ENCODE assay signal across 18 mouse cellular contexts in the genomic region with DNA sequence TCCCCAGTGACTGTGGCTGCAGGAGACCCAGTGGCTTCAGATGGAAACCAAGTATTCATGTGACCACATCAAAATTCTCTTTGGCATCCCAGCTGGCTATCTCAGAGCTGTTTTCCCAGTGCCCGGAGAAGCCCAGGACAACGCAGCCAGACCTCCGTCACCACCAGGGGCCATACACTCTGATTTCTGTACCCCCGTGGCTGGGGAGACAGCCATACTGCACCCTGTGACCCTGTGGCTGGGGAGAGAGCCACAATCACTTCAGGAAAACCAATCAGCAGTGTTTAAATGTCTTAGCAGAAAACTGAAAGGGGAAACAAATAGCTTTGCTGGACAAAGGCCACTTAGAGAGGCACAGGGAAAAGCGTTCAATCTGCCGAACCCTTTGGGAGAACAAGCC.
DNase-seq lines count a peak whose midpoint lies in the region; ATAC-seq lines count a peak whose summit lies in the region.
"Had no signal": no experiment of that assay in that cellular context is flagged by ENCODE, and none has a peak within 500 bp of the region (broad histone marks: within the 10 kb centered on the region; RNA-seq: fewer than 3 reads in every experiment).

No protein-coding gene starts in this region.

- no peaks in the 10 kb centered on the region for H3K9me3 ChIP-seq in heart, embryonic 12.5 days (replicated peaks)
- no peaks in the 10 kb centered on the region for H3K9me3 ChIP-seq in hindbrain, embryonic 13.5 days
- no peaks in the 10 kb centered on the region for H3K9me3 ChIP-seq in hindbrain, embryonic 14.5 days (ENCODE audit: control insufficient read depth, low read length)
- H3K9me3 ChIP-seq: heart, embryonic 13.5 days; neural tube, embryonic 12.5 days had no signal

- DNase-seq in embryo, embryonic 10.5 days (ENCODE audit: low spot score): peak; percentile 22
- no peak for DNase-seq in embryo, embryonic 10 days (ENCODE audit: low spot score)
- DNase-seq in heart, adult 18-20 months: peak; percentile 22 to 43
- no peak for DNase-seq in hindbrain, embryonic 14.5 days (ENCODE audit: low spot score)
- peak; percentile 10 for DNase-seq in Muller cell, postnatal 12 days (ENCODE audit: inconsistent ontology term)
- DNase-seq in kidney, postnatal 25 days: no peak
- DNase-seq: adrenal gland, postnatal 14 days; cerebellum, adult 2 months; heart, postnatal 4 days; kidney, adult 9 months; kidney, postnatal 14 days; lung, postnatal 4 days had no signal

- no peak overlapping the region for H3K4me3 ChIP-seq in heart, embryonic 12.5 days
- H3K4me3 ChIP-seq in hindbrain, embryonic 13.5 days: no peak overlapping the region
- no peak overlapping the region for H3K4me3 ChIP-seq in hindbrain, embryonic 14.5 days (replicated peaks; ENCODE audit: low read length)
- H3K4me3 ChIP-seq: heart, embryonic 13.5 days; layer of hippocampus, adult 2 months; neural tube, embryonic 12.5 days had no signal

- WGBS in heart, embryonic 12.5 days: 76% methylated on average over 6 of the region's 6 CpGs
- 36% methylated on average over 6 of the region's 6 CpGs for WGBS in hindbrain, embryonic 13.5 days
- whole genome bisulfite sequencing in hindbrain, embryonic 14.5 days: 42% methylated on average over 6 of the region's 6 CpGs

- no peaks in the 10 kb centered on the region for H3K36me3 ChIP-seq in heart, embryonic 12.5 days
- H3K36me3 ChIP-seq in hindbrain, embryonic 13.5 days: no peaks in the 10 kb centered on the region
- H3K36me3 ChIP-seq in hindbrain, embryonic 14.5 days (replicated peaks; ENCODE audit: control insufficient read depth, insufficient read depth): no peaks in the 10 kb centered on the region
- H3K36me3 ChIP-seq: heart, embryonic 13.5 days; neural tube, embryonic 12.5 days had no signal

- no peak overlapping the region for H3K9ac ChIP-seq in heart, embryonic 12.5 days
- no peak overlapping the region for H3K9ac ChIP-seq in hindbrain, embryonic 13.5 days
- H3K9ac ChIP-seq in hindbrain, embryonic 14.5 days: no peak overlapping the region
- H3K9ac ChIP-seq: heart, embryonic 13.5 days; neural tube, embryonic 12.5 days had no signal

- no peak overlapping the region for H3K4me2 ChIP-seq in heart, embryonic 12.5 days
- no peak overlapping the region for H3K4me2 ChIP-seq in hindbrain, embryonic 13.5 days
- H3K4me2 ChIP-seq in hindbrain, embryonic 14.5 days (replicated peaks): no peak overlapping the region
- H3K4me2 ChIP-seq: heart, embryonic 13.5 days; neural tube, embryonic 12.5 days had no signal

- ATAC-seq in heart, embryonic 12.5 days (ENCODE audit: insufficient number of reproducible peaks, low FRiP score): no peak
- ATAC-seq in hindbrain, embryonic 13.5 days (ENCODE audit: low FRiP score): no peak
- no peak for ATAC-seq in hindbrain, embryonic 14.5 days (ENCODE audit: low FRiP score)
- ATAC-seq: inflammation-experienced regulatory T-cells, adult 6 months had no signal

- H3K4me1 ChIP-seq in heart, embryonic 12.5 days (replicated peaks): peaks cover 28% of the 10 kb centered on the region
- peaks cover 41% of the 10 kb centered on the region for H3K4me1 ChIP-seq in hindbrain, embryonic 13.5 days (replicated peaks)
- H3K4me1 ChIP-seq in hindbrain, embryonic 14.5 days (replicated peaks; ENCODE audit: control insufficient read depth, insufficient read depth, low read length): peaks cover 23% of the 10 kb centered on the region

- H3K27ac ChIP-seq in heart, embryonic 12.5 days (ENCODE audit: poor library complexity, severe bottlenecking): no peak overlapping the region
- peak overlapping the region; percentile 14; the same call in 1 of the 2 replicates for H3K27ac ChIP-seq in hindbrain, embryonic 13.5 days
- no peak overlapping the region for H3K27ac ChIP-seq in hindbrain, embryonic 14.5 days
- H3K27ac ChIP-seq: heart, embryonic 13.5 days; layer of hippocampus, adult 2 months; neural tube, embryonic 12.5 days had no signal

- H3K27me3 ChIP-seq in heart, embryonic 12.5 days (replicated peaks): no peaks in the 10 kb centered on the region
- no peaks in the 10 kb centered on the region for H3K27me3 ChIP-seq in hindbrain, embryonic 13.5 days
- no peaks in the 10 kb centered on the region for H3K27me3 ChIP-seq in hindbrain, embryonic 14.5 days (ENCODE audit: control insufficient read depth, insufficient read depth, low read length)
- H3K27me3 ChIP-seq: heart, embryonic 13.5 days; neural tube, embryonic 12.5 days had no signal

Comparison
In these comparisons a context has a peak if more than half of its experiments do, and no peak if none do; other contexts are left out.
1. DNase-seq: peak in embryo, embryonic 10.5 days (single experiment), heart, adult 18-20 months (2 of 2) and Muller cell, postnatal 12 days (single experiment); none in embryo, embryonic 10 days (single experiment), hindbrain, embryonic 14.5 days (single experiment) and kidney, postnatal 25 days (0 of 2).